ENCODE assay signal across 19 mouse cellular contexts in genomic region chr4:141781201-141781985, GRCm38 (mm10). TPM values are rescaled to one million over a fixed set of nuclear protein-coding genes. Genes with fewer than 3 reads are reported as not detected.
"Had no signal": no experiment of that assay in that cellular context is flagged by ENCODE, and none has a peak within 500 bp of the region (broad histone marks: within the 10 kb centered on the region; RNA-seq: fewer than 3 reads in every experiment).

No protein-coding gene starts in this region.

- DNase-seq: kidney, adult 11 months; kidney, adult 8-10 months; kidney, postnatal 10 days; kidney, postnatal 4 days; layer of hippocampus, adult 9-11 months; liver; lung, adult 18-20 months; lung, postnatal 10 days; right cerebral cortex, adult 18-20 months; right cerebral cortex, postnatal 25 days; spleen, adult 18-20 months; thymus, adult 2 months; thymus, postnatal 14 days; thymus, postnatal 4 days had no signal

RNA-seq across cellular contexts. Expression of gene Agmat, which starts 34.9 kb away (rescaled TPM):
- total RNA-seq: megakaryocyte progenitor cell, adult 5-6 weeks had no signal

RNA-seq across cellular contexts. Expression of gene Cela2a, which starts 44.6 kb away (rescaled TPM):
- total RNA-seq: layer of hippocampus, adult 18-20 months; left cerebral cortex, adult 18-20 months; left cerebral cortex, postnatal 25 days; megakaryocyte progenitor cell, adult 5-6 weeks; megakaryocyte-erythroid progenitor cell, adult 5-6 weeks had no signal
